Mouse (Mus musculus) lung, embryonic 16.5 days (tissue): ENCODE data around the gene Brd3. TPM values are rescaled to one million over a fixed set of nuclear protein-coding genes. Genes with fewer than 3 reads are reported as not detected.

Source experiments
- ATAC-seq: fragments of 200-750 bp; cut with Nextera tagmentation; 2 replicates; pipeline ENCODE4 v1.8.0; 2017; ENCODE audit warnings: low read depth, mild to moderate bottlenecking, moderate library complexity
- H3K27ac ChIP-seq: fragments of 300-500 bp; sonication (generic); 2 replicates; pipeline ENCODE4 v1.5.1; 2014; ENCODE audit warnings: mild to moderate bottlenecking, control low read depth, low read length
- H3K27me3 ChIP-seq: fragments of 300-500 bp; sonication (generic); 2 replicates; pipeline ENCODE4 v1.6.1; 2014; ENCODE audit warnings: low read depth, low read length, mixed read lengths; ENCODE audit not compliant: control insufficient read depth, insufficient read depth
- H3K36me3 ChIP-seq: fragments of 300-500 bp; sonication (generic); 2 replicates; pipeline ENCODE4 v1.6.1; 2014; ENCODE audit warnings: low read length; ENCODE audit not compliant: control insufficient read depth, insufficient read depth
- H3K4me1 ChIP-seq: fragments of 300-500 bp; sonication (generic); replicated peaks from 2 replicates; pipeline ENCODE4 v1.6.1; 2014; ENCODE audit warnings: low read length, mixed read lengths; ENCODE audit not compliant: control insufficient read depth, insufficient read depth
- H3K4me2 ChIP-seq: fragments of 300-500 bp; sonication (generic); 2 replicates; pipeline ENCODE4 v1.6.1; 2014; ENCODE audit warnings: low read depth, low read length, control low read depth
- H3K4me3 ChIP-seq: fragments of 300-500 bp; sonication (generic); 2 replicates; pipeline ENCODE4 v1.5.1; 2014; ENCODE audit warnings: mild to moderate bottlenecking, low read length, control low read depth
- H3K9ac ChIP-seq: fragments of 300-500 bp; sonication (generic); 2 replicates; pipeline ENCODE4 v1.6.1; 2014; ENCODE audit warnings: low read length, control low read depth
- H3K9me3 ChIP-seq: fragments of 300-500 bp; sonication (generic); 2 replicates; pipeline ENCODE4 v1.6.1; 2016; ENCODE audit warnings: low read length; ENCODE audit not compliant: control insufficient read depth
- WGBS: fragments of 180-500 bp; shearing (Covaris S2); extraction: QIAGEN DNeasy Blood & Tissue Kit; methylation state at CpG from one replicate; pipeline ENCODE4 v1.1.7; 2014; 5-methylcytosine and 5-hydroxymethylcytosine counted together
- polyA plus RNA-seq: library from polyadenylated mRNA; unstranded; fragments of >200 nt; fragmentation: Nextera tagmentation; extraction: Ambion mirVana; gene quantifications from 2 replicates; pipeline ENCODE4 v1.2.1, GENCODE M21; 2015

Brd3 gene
- polyA plus RNA-seq, 1 experiment from 2014 or later: 99.0 TPM

DNA sequence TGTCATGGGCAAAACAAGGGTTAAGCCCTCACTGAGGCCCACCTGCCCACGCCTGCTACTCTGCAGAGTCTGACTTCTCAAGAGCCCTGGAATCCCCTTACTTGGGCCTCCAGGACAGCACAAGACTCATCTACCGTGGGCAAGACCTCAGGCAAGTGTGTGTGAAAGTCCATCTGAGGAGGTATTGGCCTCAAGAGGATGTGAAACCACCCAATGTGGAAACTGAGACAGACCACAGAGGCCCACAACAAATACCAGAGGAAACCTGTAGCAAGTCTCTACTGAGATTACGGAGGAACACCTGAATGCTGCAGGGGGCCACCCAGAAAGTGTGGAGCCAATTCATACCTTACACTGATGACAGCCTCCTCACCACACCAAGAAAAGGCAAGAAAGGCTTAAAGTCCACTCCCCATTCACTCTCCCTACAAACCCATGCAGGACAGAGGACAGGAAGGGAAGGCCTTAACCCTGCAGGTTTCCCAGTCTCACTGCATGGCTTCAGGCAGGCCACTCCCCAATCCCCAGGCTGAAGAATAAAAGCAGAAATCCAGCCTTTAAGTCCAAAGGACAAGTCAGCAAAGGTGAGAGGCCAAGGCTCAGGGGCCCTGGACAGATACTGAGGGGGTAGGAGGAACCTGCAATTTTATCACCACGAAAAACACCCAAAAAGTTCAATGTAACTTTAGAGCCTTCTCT, 38.0 kb downstream of the Brd3 start:
- H3K27me3 ChIP-seq: no peaks in the 10 kb centered on the region
- H3K9ac ChIP-seq: no peak overlapping the region
- peaks cover 12% of the 10 kb centered on the region for H3K36me3 ChIP-seq
- H3K4me2 ChIP-seq: no peak overlapping the region
- H3K4me3 ChIP-seq: no peak overlapping the region
- no peak overlapping the region for H3K27ac ChIP-seq
- no peak for ATAC-seq
- 61% methylated on average over 4 of the region's 4 CpGs for WGBS
- no peaks in the 10 kb centered on the region for H3K9me3 ChIP-seq
- H3K4me1 ChIP-seq: peaks cover 19% of the 10 kb centered on the region

DNA sequence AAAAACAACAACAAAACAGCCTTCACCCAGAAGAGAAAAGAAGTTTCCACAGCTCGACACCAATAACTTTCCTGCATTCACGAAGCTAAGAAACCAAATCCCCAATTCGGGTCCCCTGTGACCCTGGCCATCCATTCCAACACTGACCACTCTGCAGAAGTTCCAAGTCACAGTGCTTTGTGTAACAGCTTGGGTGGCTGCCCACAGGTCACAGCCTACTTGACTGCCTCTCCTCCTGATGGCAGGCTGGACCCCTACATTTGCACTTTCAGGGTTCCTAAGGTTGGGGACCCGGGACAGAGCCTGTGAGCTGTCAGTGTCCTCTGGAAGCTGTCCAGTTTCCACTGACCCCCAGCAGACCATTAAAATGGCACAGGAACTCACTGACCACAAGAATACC, 44.6 kb downstream of the Brd3 start:
- Histone ChIP-seq H3K27ac (no peak overlapping the region), H3K36me3 (peaks cover 57% of the 10 kb centered on the region), H3K4me2 (no peak overlapping the region), H3K4me1 (no peaks in the 10 kb centered on the region), H3K27me3 (no peaks in the 10 kb centered on the region), H3K9ac (no peak overlapping the region), H3K4me3 (no peak overlapping the region), H3K9me3 (no peaks in the 10 kb centered on the region)
- 87% methylated on average over 4 of the region's 4 CpGs for WGBS
- no peak for ATAC-seq

DNA sequence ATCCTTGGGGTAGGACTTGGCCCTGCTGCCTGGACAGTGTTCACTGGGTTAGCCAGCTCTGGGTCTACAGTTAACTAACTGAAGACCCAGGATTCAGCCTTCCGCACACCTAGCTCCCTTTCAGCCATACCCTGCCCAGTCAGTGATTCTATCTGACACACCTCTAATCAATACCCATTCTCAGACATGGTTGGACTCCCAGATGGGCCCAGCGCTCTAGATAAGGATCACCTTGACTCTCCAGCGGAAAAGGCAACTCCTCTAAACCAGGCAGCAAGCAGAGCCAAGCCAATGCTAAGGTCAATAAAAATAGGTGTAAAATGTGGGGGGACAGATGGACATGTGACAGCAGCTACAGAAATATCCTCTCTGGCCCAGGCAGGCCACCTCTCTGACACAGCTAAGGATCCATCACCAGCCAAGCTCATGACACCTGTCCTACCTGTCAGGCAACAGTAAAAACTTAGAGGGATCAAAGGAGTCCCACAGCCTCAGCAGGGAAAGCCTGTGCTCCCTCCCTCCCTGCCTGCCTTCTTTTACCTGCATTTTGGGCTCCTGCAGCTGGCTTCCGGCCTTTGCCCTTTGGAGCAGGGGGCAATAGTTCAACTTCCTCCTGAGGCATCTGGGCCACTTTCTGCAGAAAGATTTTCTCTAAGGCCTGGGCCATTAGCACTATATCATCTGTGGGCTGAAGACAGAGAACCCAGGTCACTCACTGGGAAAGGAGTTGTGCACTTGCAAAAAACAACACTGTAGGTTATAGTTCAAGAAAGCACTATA, 45.4 kb downstream of the Brd3 start:
- Histone ChIP-seq H3K4me3 (no peak overlapping the region), H3K36me3 (peaks cover 63% of the 10 kb centered on the region), H3K4me1 (no peaks in the 10 kb centered on the region), H3K27me3 (no peaks in the 10 kb centered on the region), H3K4me2 (no peak overlapping the region), H3K9me3 (no peaks in the 10 kb centered on the region), H3K9ac (no peak overlapping the region), H3K27ac (no peak overlapping the region)
- no peak for ATAC-seq
- 87% methylated on average over 4 of the region's 4 CpGs for WGBS

- no peak for ATAC-seq
- Histone ChIP-seq H3K27me3 (no peaks in the 10 kb centered on the region), H3K4me3 (no peak overlapping the region), H3K4me2 (no peak overlapping the region), H3K27ac (no peak overlapping the region), H3K9me3 (no peaks in the 10 kb centered on the region), H3K9ac (no peak overlapping the region), H3K36me3 (peaks cover 68% of the 10 kb centered on the region), H3K4me1 (no peaks in the 10 kb centered on the region)
- 58% methylated on average over 9 of the region's 9 CpGs for WGBS
These were observed 46.8 kb downstream of the Brd3 start for GRCm38 (mm10) chr2:27460651-27461050.

GRCm38 (mm10) chr2:27460163-27460562, 47.3 kb downstream of the Brd3 start:
- H3K27ac ChIP-seq: no peak overlapping the region
- WGBS: 77% methylated on average over 5 of the region's 5 CpGs
- H3K36me3 ChIP-seq: peaks cover 73% of the 10 kb centered on the region
- no peak overlapping the region for H3K9ac ChIP-seq
- no peaks in the 10 kb centered on the region for H3K27me3 ChIP-seq
- H3K4me2 ChIP-seq: no peak overlapping the region
- H3K4me1 ChIP-seq: no peaks in the 10 kb centered on the region
- no peaks in the 10 kb centered on the region for H3K9me3 ChIP-seq
- no peak for ATAC-seq
- H3K4me3 ChIP-seq: no peak overlapping the region

DNA sequence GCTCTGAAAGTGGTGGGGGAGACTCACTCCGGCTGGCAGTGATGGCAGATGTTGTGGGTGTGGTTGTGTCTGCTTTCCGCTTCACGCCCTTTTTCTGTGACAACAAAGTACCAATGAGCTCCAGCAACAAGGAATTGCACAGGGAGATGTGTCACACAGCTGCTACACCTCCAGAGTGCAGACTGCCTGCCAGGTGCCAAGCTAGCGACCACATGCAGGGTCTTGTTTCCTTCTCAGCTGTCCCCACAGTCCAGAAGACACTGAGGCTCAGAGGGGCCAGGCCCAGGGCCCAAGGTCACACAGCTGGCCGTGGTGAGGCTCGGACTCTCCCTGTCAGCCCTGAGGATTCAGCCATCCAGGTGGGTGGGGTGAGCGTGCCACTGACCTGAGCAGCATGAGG, 47.7 kb downstream of the Brd3 start:
- Histone ChIP-seq H3K4me2 (no peak overlapping the region), H3K9ac (no peak overlapping the region), H3K4me1 (no peaks in the 10 kb centered on the region), H3K27me3 (no peaks in the 10 kb centered on the region), H3K9me3 (no peaks in the 10 kb centered on the region), H3K4me3 (no peak overlapping the region), H3K36me3 (peaks cover 76% of the 10 kb centered on the region), H3K27ac (no peak overlapping the region)
- WGBS: 86% methylated on average over 7 of the region's 7 CpGs
- ATAC-seq: no peak

DNA sequence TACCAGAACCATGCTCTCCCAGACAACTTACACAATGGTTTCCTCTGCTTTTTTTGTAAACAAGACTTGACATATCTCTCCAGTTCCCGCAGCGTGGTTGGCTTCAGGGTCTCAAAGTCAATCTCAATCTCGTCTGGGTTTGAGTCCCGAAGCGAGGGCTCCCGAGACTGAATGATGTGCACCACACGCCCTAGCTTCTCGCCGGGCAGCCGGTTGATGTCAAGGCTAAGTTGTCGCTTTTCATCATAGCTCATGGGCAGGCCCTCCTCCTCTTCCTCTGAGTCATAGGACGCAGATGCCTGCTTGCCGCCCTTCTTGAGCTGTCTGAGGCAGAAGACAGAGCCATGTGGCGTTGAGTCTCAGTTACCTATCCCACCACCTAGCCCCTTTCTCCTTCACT, 57.2 kb downstream of the Brd3 start:
- no peak overlapping the region for H3K27ac ChIP-seq
- H3K9ac ChIP-seq: no peak overlapping the region
- WGBS: 73% methylated on average over 14 of the region's 14 CpGs
- no peak overlapping the region for H3K4me3 ChIP-seq
- no peak for ATAC-seq
- no peaks in the 10 kb centered on the region for H3K9me3 ChIP-seq
- no peak overlapping the region for H3K4me2 ChIP-seq
- no peaks in the 10 kb centered on the region for H3K27me3 ChIP-seq
- H3K36me3 ChIP-seq: peaks cover 70% of the 10 kb centered on the region
- no peaks in the 10 kb centered on the region for H3K4me1 ChIP-seq

- Histone ChIP-seq H3K27ac (no peak overlapping the region), H3K4me3 (no peak overlapping the region), H3K9me3 (no peaks in the 10 kb centered on the region), H3K27me3 (no peaks in the 10 kb centered on the region), H3K4me1 (peaks cover 5% of the 10 kb centered on the region; the same call in 1 of the 2 replicates), H3K36me3 (peaks cover 56% of the 10 kb centered on the region), H3K4me2 (no peak overlapping the region), H3K9ac (no peak overlapping the region)
- ATAC-seq: no peak
- WGBS: 84% methylated on average over 5 of the region's 5 CpGs
These were observed 59.7 kb downstream of the Brd3 start for GRCm38 (mm10) chr2:27447782-27448181.

- Histone ChIP-seq H3K4me2 (no peak overlapping the region), H3K27ac (no peak overlapping the region), H3K9ac (no peak overlapping the region), H3K4me3 (no peak overlapping the region), H3K36me3 (peaks cover 50% of the 10 kb centered on the region), H3K27me3 (no peaks in the 10 kb centered on the region), H3K4me1 (peaks cover 6% of the 10 kb centered on the region), H3K9me3 (no peaks in the 10 kb centered on the region)
- ATAC-seq: no peak
- 85% methylated on average over 8 of the region's 8 CpGs for WGBS
These were observed 60.6 kb downstream of the Brd3 start for GRCm38 (mm10) chr2:27446812-27447211.
